Mouse (Mus musculus) frontal cortex, postnatal 14 days (tissue): ENCODE measurements around the gene Celf5.

Source experiments
- DNase-seq, 2 experiments: peaks; one replicate each; pipeline ENCODE4 v3.0.0; 2022; ENCODE audit warnings: low spot score in 2 of 2

Celf5 gene

GRCm38 (mm10) chr10:81497401-81498270 lies 15.1 kb upstream of the Celf5 start:
- DNase-seq, result no peak

GRCm38 (mm10) chr10:81496969-81497368 lies 14.5 kb upstream of the Celf5 start:
- no peak for DNase-seq

GRCm38 (mm10) chr10:81496264-81496901 lies 13.9 kb upstream of the Celf5 start, which contains the start of gene Ncln:
Ncln (minus strand) TSS chr10:81496392.
- DNase-seq, result peak; percentile 96 to 98

- no peak for DNase-seq
These were observed 13.2 kb upstream of the Celf5 start for GRCm38 (mm10) chr10:81495616-81496263.

GRCm38 (mm10) chr10:81495151-81495550 lies 12.6 kb upstream of the Celf5 start:
- no peak for DNase-seq

- no peak for DNase-seq
These were observed 11.9 kb upstream of the Celf5 start for GRCm38 (mm10) chr10:81494260-81495041.

GRCm38 (mm10) chr10:81493601-81494220 lies 11.2 kb upstream of the Celf5 start:
- no peak for DNase-seq

GRCm38 (mm10) chr10:81492606-81493240 lies 10.2 kb upstream of the Celf5 start:
- DNase-seq, result no peak

- no peak for DNase-seq
These were observed 8.5 kb upstream of the Celf5 start for GRCm38 (mm10) chr10:81491018-81491417.

GRCm38 (mm10) chr10:81489941-81490340 lies 7.4 kb upstream of the Celf5 start:
- no peak for DNase-seq

- no peak for DNase-seq
These were observed 5.6 kb upstream of the Celf5 start for GRCm38 (mm10) chr10:81488081-81488480.

- DNase-seq, result no peak
These were observed 4.0 kb upstream of the Celf5 start for GRCm38 (mm10) chr10:81486496-81486895.

GRCm38 (mm10) chr10:81485479-81486018 lies 3.0 kb upstream of the Celf5 start:
- no peak for DNase-seq

GRCm38 (mm10) chr10:81485060-81485449 lies 2.5 kb upstream of the Celf5 start:
- no peak for DNase-seq

GRCm38 (mm10) chr10:81484441-81485059 lies 2.0 kb upstream of the Celf5 start:
- DNase-seq, result no peak

- DNase-seq, result no peak
These were observed 1.5 kb upstream of the Celf5 start for GRCm38 (mm10) chr10:81483983-81484382.

GRCm38 (mm10) chr10:81481605-81482532 lies 640 bp downstream of the Celf5 start:
- DNase-seq, result no peak

GRCm38 (mm10) chr10:81474461-81474860 lies 8.0 kb downstream of the Celf5 start:
- DNase-seq, result no peak

- DNase-seq, result peak; percentile 82 to 88
These were observed 9.5 kb downstream of the Celf5 start for GRCm38 (mm10) chr10:81473003-81473451.
